Mouse (Mus musculus): Measurements from ENCODE around the gene Neurl2. TPM values are rescaled to one million over a fixed set of nuclear protein-coding genes. Genes with fewer than 3 reads are reported as not detected.

Gene Neurl2
- total RNA-seq, 1 experiment from 2014 or later = not detected

- no peak for ATAC-seq (replicated peaks in 1 of 2; ENCODE audit: insufficient read depth in 1 of 2, low FRiP score in 2 of 2, low TSS enrichment in 1 of 2, low read depth in 1 of 2, poor library complexity in 2 of 2, severe bottlenecking in 2 of 2)
These were observed 4.8 kb downstream of the Neurl2 start, which contains the start of gene Spata25 for GRCm38 (mm10) chr2:164828437-164828836. Gene Spata25, minus strand, starts transcription at chr2:164828537.

- ATAC-seq (replicated peaks in 1 of 2; ENCODE audit: insufficient read depth in 1 of 2, low FRiP score in 2 of 2, low TSS enrichment in 1 of 2, low read depth in 1 of 2, poor library complexity in 2 of 2, severe bottlenecking in 2 of 2) = no peak
These were observed 6.0 kb downstream of the Neurl2 start for GRCm38 (mm10) chr2:164827146-164827850.

GRCm38 (mm10) chr2:164825521-164825920 is 7.7 kb downstream of the Neurl2 start:
- no peak for ATAC-seq (replicated peaks in 1 of 2; ENCODE audit: insufficient read depth in 1 of 2, low FRiP score in 2 of 2, low TSS enrichment in 1 of 2, low read depth in 1 of 2, poor library complexity in 2 of 2, severe bottlenecking in 2 of 2)

- no peak for ATAC-seq (replicated peaks in 1 of 2; ENCODE audit: insufficient read depth in 1 of 2, low FRiP score in 2 of 2, low TSS enrichment in 1 of 2, low read depth in 1 of 2, poor library complexity in 2 of 2, severe bottlenecking in 2 of 2)
These were observed 9.3 kb downstream of the Neurl2 start for GRCm38 (mm10) chr2:164823969-164824368.

GRCm38 (mm10) chr2:164823181-164823585 is 10.1 kb downstream of the Neurl2 start:
- ATAC-seq (replicated peaks in 1 of 2; ENCODE audit: insufficient read depth in 1 of 2, low FRiP score in 2 of 2, low TSS enrichment in 1 of 2, low read depth in 1 of 2, poor library complexity in 2 of 2, severe bottlenecking in 2 of 2) = peak; percentile 14 to 33; a peak in 1 of 4 replicates

GRCm38 (mm10) chr2:164822636-164823165 is 10.6 kb downstream of the Neurl2 start, which contains the start of gene Zswim1:
Gene Zswim1, plus strand, starts transcription at chr2:164822686.
- ATAC-seq (replicated peaks in 1 of 2; ENCODE audit: insufficient read depth in 1 of 2, low FRiP score in 2 of 2, low TSS enrichment in 1 of 2, low read depth in 1 of 2, poor library complexity in 2 of 2, severe bottlenecking in 2 of 2) = peak; percentile 99

GRCm38 (mm10) chr2:164821060-164821459 is 12.2 kb downstream of the Neurl2 start:
- ATAC-seq (replicated peaks in 1 of 2; ENCODE audit: insufficient read depth in 1 of 2, low FRiP score in 2 of 2, low TSS enrichment in 1 of 2, low read depth in 1 of 2, poor library complexity in 2 of 2, severe bottlenecking in 2 of 2) = no peak

- no peak for ATAC-seq (replicated peaks in 1 of 2; ENCODE audit: insufficient read depth in 1 of 2, low FRiP score in 2 of 2, low TSS enrichment in 1 of 2, low read depth in 1 of 2, poor library complexity in 2 of 2, severe bottlenecking in 2 of 2)
These were observed 15.6 kb downstream of the Neurl2 start for GRCm38 (mm10) chr2:164817703-164818102.

GRCm38 (mm10) chr2:164817206-164817605 is 16.1 kb downstream of the Neurl2 start:
- ATAC-seq (replicated peaks in 1 of 2; ENCODE audit: insufficient read depth in 1 of 2, low FRiP score in 2 of 2, low TSS enrichment in 1 of 2, low read depth in 1 of 2, poor library complexity in 2 of 2, severe bottlenecking in 2 of 2) = no peak

GRCm38 (mm10) chr2:164815821-164816220 is 17.4 kb downstream of the Neurl2 start:
- no peak for ATAC-seq (replicated peaks in 1 of 2; ENCODE audit: insufficient read depth in 1 of 2, low FRiP score in 2 of 2, low TSS enrichment in 1 of 2, low read depth in 1 of 2, poor library complexity in 2 of 2, severe bottlenecking in 2 of 2)

- peak in 1 of 2 experiments; percentile 42; a peak in 1 of 4 replicates for ATAC-seq (replicated peaks in 1 of 2; ENCODE audit: insufficient read depth in 1 of 2, low FRiP score in 2 of 2, low TSS enrichment in 1 of 2, low read depth in 1 of 2, poor library complexity in 2 of 2, severe bottlenecking in 2 of 2)
These were observed 17.9 kb downstream of the Neurl2 start for GRCm38 (mm10) chr2:164815348-164815747.

- ATAC-seq (replicated peaks in 1 of 2; ENCODE audit: insufficient read depth in 1 of 2, low FRiP score in 2 of 2, low TSS enrichment in 1 of 2, low read depth in 1 of 2, poor library complexity in 2 of 2, severe bottlenecking in 2 of 2) = no peak
These were observed 19.7 kb downstream of the Neurl2 start for GRCm38 (mm10) chr2:164813557-164813956.

- no peak for ATAC-seq (replicated peaks in 1 of 2; ENCODE audit: insufficient read depth in 1 of 2, low FRiP score in 2 of 2, low TSS enrichment in 1 of 2, low read depth in 1 of 2, poor library complexity in 2 of 2, severe bottlenecking in 2 of 2)
These were observed 26.6 kb downstream of the Neurl2 start for GRCm38 (mm10) chr2:164806614-164807013.

- peak; percentile 35 to 39; a peak in 3 of 4 replicates for ATAC-seq (replicated peaks in 1 of 2; ENCODE audit: insufficient read depth in 1 of 2, low FRiP score in 2 of 2, low TSS enrichment in 1 of 2, low read depth in 1 of 2, poor library complexity in 2 of 2, severe bottlenecking in 2 of 2)
These were observed 27.9 kb downstream of the Neurl2 start for GRCm38 (mm10) chr2:164805332-164805718.

GRCm38 (mm10) chr2:164804533-164805331 is 28.5 kb downstream of the Neurl2 start, which contains the start of the genes Acot8 and Zswim3:
Gene Acot8, minus strand, starts transcription at chr2:164804882.
Gene Zswim3, plus strand, starts transcription at chr2:164805098.
- peak; percentile 98 for ATAC-seq (replicated peaks in 1 of 2; ENCODE audit: insufficient read depth in 1 of 2, low FRiP score in 2 of 2, low TSS enrichment in 1 of 2, low read depth in 1 of 2, poor library complexity in 2 of 2, severe bottlenecking in 2 of 2)

- ATAC-seq (replicated peaks in 1 of 2; ENCODE audit: insufficient read depth in 1 of 2, low FRiP score in 2 of 2, low TSS enrichment in 1 of 2, low read depth in 1 of 2, poor library complexity in 2 of 2, severe bottlenecking in 2 of 2) = no peak
These were observed 29.3 kb downstream of the Neurl2 start for GRCm38 (mm10) chr2:164803921-164804313.

GRCm38 (mm10) chr2:164803201-164803920 is 29.9 kb downstream of the Neurl2 start:
- no peak for ATAC-seq (replicated peaks in 1 of 2; ENCODE audit: insufficient read depth in 1 of 2, low FRiP score in 2 of 2, low TSS enrichment in 1 of 2, low read depth in 1 of 2, poor library complexity in 2 of 2, severe bottlenecking in 2 of 2)
